Mouse (Mus musculus): ENCODE results near the gene Nt5dc2.
A peak's percentile ranks its signal among the peaks of the same experiment; 100 is the strongest.

Nt5dc2 gene

GRCm38 (mm10) chr14:31130236-31131220 lies at the start of gene Nt5dc2:
Gene Nt5dc2, plus strand, starts transcription at chr14:31131053.
- peak; percentile 62 for DNase-seq

- no peak for DNase-seq
These were observed 49.7 kb upstream of the Nt5dc2 start for GRCm38 (mm10) chr14:31081147-31081546.

GRCm38 (mm10) chr14:31087433-31087832 lies 43.4 kb upstream of the Nt5dc2 start:
- DNase-seq, result no peak

GRCm38 (mm10) chr14:31088515-31088914 lies 42.3 kb upstream of the Nt5dc2 start:
- DNase-seq, result no peak

- no peak for DNase-seq
These were observed 40.9 kb upstream of the Nt5dc2 start for GRCm38 (mm10) chr14:31089918-31090317.

GRCm38 (mm10) chr14:31105156-31105555 lies 25.7 kb upstream of the Nt5dc2 start:
- no peak for DNase-seq

- no peak for DNase-seq
These were observed 20.2 kb upstream of the Nt5dc2 start for GRCm38 (mm10) chr14:31110613-31111012.

- no peak for DNase-seq
These were observed 18.7 kb upstream of the Nt5dc2 start for GRCm38 (mm10) chr14:31112187-31112586.

- no peak for DNase-seq
These were observed 16.8 kb upstream of the Nt5dc2 start for GRCm38 (mm10) chr14:31114011-31114410.

- no peak for DNase-seq
These were observed 15.3 kb upstream of the Nt5dc2 start for GRCm38 (mm10) chr14:31115522-31115921.

- DNase-seq, result no peak
These were observed 5.5 kb upstream of the Nt5dc2 start for GRCm38 (mm10) chr14:31125106-31126075.

GRCm38 (mm10) chr14:31126826-31127225 lies 4.0 kb upstream of the Nt5dc2 start:
- DNase-seq, result no peak

- DNase-seq, result peak; percentile 19
These were observed 2.6 kb upstream of the Nt5dc2 start for GRCm38 (mm10) chr14:31128101-31128825.

GRCm38 (mm10) chr14:31128826-31129219 lies 2.0 kb upstream of the Nt5dc2 start, which contains the start of gene Smim4:
Gene Smim4, minus strand, starts transcription at chr14:31128956.
- peak; percentile 99 for DNase-seq

- DNase-seq, result no peak
These were observed 1.3 kb upstream of the Nt5dc2 start for GRCm38 (mm10) chr14:31129326-31130235.

- no peak for DNase-seq
These were observed 494 bp downstream of the Nt5dc2 start for GRCm38 (mm10) chr14:31131272-31131821.

GRCm38 (mm10) chr14:31132031-31132430 lies 1.2 kb downstream of the Nt5dc2 start:
- DNase-seq, result no peak

GRCm38 (mm10) chr14:31132491-31132975 lies 1.7 kb downstream of the Nt5dc2 start:
- DNase-seq, result no peak

- DNase-seq, result peak; percentile 34
These were observed 2.3 kb downstream of the Nt5dc2 start for GRCm38 (mm10) chr14:31133023-31133665.

Measured in right cerebral cortex, adult 18-20 months (tissue).